Mouse (Mus musculus) liver, postnatal 0 days (tissue): Measurements from ENCODE around the gene Gucy1a1.

Experiments used
- CTCF ChIP-seq: sonication (generic); IDR thresholded peaks from 2 replicates; pipeline ENCODE4 v1.5.1; 2016; ENCODE audit warnings: antibody characterized with exemption, low read depth
- EP300 ChIP-seq: IDR thresholded peaks from 2 replicates; pipeline ENCODE4 v1.6.1; 2016; ENCODE audit warnings: antibody characterized with exemption, low read depth, mild to moderate bottlenecking

- TF ChIP-seq CTCF: no peak
- TF ChIP-seq EP300: no peak
These were observed 88.4 kb downstream of the Gucy1a1 start for GRCm38 (mm10) chr3:82057201-82057600.
